Mouse (Mus musculus): ENCODE results near the gene Prkn. TPM values are rescaled to one million over a fixed set of nuclear protein-coding genes. Genes with fewer than 3 reads are reported as not detected.

The Prkn gene
- total RNA-seq, 1 experiment = 1.7 TPM

DNA sequence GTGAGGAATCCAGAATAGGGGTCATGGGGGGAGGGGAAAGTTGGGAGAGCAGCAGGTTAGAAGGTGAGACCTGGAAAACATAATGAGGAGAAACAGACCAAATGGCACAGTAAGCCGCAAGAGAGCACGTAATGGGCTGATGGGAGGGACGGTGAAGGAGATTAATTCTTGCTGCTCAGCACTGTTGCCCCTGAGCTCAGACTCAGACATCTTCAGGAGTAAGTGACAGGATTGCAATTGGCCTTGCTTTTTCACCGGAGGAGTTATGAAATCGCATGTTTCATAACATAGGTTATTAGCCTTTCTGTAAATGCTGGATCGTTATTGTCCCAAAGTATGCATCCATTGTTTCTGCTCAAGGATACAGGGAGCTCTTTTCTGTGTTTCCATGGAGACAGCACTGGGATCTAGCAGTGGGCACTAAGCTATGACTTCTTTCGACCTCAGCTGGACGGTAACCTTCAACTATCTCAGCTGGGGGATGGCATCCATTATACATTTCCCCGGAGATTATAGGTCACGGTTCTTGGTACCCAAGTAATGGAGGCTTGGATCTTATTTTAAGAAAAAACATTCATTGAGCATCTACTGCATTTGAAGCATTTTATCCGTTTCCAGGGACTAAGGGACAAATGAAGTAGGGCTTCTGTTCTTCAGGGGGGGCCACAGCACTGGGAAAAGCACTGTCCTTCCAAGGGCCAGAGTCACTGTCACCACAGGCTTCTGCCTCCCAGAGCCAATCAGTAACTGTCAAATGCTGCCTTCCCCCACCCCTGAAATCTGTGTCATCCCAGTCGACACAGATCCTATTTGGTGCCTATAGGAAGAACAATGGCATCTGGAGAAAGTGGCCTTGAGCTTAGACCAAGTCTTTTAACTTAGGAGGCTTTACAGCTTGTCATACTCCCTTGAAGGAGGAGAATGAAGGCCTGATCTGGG is 890.7 kb downstream of the Prkn start:
- H3K4me3 ChIP-seq (ENCODE audit: insufficient read depth in 1 of 2, low read depth in 1 of 2, low read length in 2 of 2, poor library complexity in 1 of 2, severe bottlenecking in 1 of 2) = no peak overlapping the region
- in situ Hi-C loops (cut with MboI; ENCODE audit: low sequenced_read_pairs in 2 of 2, unreplicated experiment in 2 of 2) = no loop called here
- DNase-seq (ENCODE audit: low read depth, low spot score) = no peak
- no peaks in the 10 kb centered on the region for H3K36me3 ChIP-seq (ENCODE audit: control insufficient read depth, insufficient read depth, low read length, poor library complexity, severe bottlenecking)
- H3K4me1 ChIP-seq (ENCODE audit: control insufficient read depth in 2 of 2, insufficient read depth in 2 of 2, low read length in 2 of 2, poor library complexity in 1 of 2) = no peaks in the 10 kb centered on the region
- no peak overlapping the region for H3K27ac ChIP-seq (ENCODE audit: insufficient read depth, low read depth, low read length, poor library complexity, severe bottlenecking)
- no peak for TF ChIP-seq CHD2 (IDR thresholded peaks at IDR 0.05; ENCODE audit: low read depth, low read length)
- no peak for TF ChIP-seq ZNF384 (IDR thresholded peaks at IDR 0.05; ENCODE audit: low read depth, low read length)
- TF ChIP-seq HCFC1 (IDR thresholded peaks at IDR 0.05; ENCODE audit: borderline replicate concordance, insufficient read depth, low read length) = no peak
- TF ChIP-seq MAFK (IDR thresholded peaks at IDR 0.05; ENCODE audit: insufficient read depth, low read depth, low read length) = no peak
- TF ChIP-seq ZC3H11A (IDR thresholded peaks at IDR 0.05; ENCODE audit: borderline replicate concordance, low read depth, low read length) = no peak
- no peaks in the 10 kb centered on the region for H3K9me3 ChIP-seq (ENCODE audit: control insufficient read depth, insufficient read depth, low read depth, low read length)
- H3K9ac ChIP-seq (ENCODE audit: insufficient read depth, low read depth, low read length, poor library complexity, severe bottlenecking) = no peak overlapping the region

DNA sequence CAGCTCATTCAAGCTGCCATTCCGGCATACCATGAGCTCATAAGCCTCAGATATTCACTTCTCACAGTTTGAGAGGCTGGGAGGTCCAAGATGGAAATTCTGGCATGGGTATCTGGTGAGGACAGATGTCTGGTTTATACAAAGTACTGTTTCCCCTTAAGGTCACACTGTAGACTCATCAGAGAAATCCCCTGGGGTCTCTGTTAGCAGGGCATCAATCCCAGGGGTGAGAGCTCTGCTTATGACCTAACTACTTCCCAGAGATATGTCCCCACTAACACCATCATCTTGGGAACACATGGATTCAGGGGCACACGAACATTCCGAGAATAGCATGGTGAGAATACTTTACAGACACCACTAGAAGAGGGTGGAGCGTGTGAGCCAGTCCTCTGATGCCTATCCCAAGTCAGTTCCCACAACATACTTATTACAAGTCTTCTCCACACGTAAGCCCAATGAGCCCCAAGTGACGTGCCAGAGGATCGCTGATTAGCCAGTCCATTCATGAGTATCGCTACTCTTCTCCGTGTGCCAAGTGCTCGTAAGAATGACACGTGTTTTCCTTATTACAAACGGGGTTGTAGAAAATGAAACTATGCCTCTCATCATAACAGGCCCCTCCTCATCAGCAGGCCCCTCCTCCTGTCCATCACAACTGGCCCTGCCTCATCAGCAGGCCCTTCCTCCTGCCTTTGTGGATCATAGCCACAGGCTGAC is 895.1 kb downstream of the Prkn start:
- Histone ChIP-seq H3K9me3 (ENCODE audit: control insufficient read depth, insufficient read depth, low read depth, low read length) (no peaks in the 10 kb centered on the region), H3K4me3 (ENCODE audit: insufficient read depth in 1 of 2, low read depth in 1 of 2, low read length in 2 of 2, poor library complexity in 1 of 2, severe bottlenecking in 1 of 2) (no peak overlapping the region), H3K27ac (ENCODE audit: insufficient read depth, low read depth, low read length, poor library complexity, severe bottlenecking) (no peak overlapping the region), H3K36me3 (ENCODE audit: control insufficient read depth, insufficient read depth, low read length, poor library complexity, severe bottlenecking) (no peaks in the 10 kb centered on the region), H3K9ac (ENCODE audit: insufficient read depth, low read depth, low read length, poor library complexity, severe bottlenecking) (no peak overlapping the region), H3K4me1 (ENCODE audit: control insufficient read depth in 2 of 2, insufficient read depth in 2 of 2, low read length in 2 of 2, poor library complexity in 1 of 2) (no peaks in the 10 kb centered on the region)
- no peak for TF ChIP-seq ZNF384 (IDR thresholded peaks at IDR 0.05; ENCODE audit: low read depth, low read length)
- TF ChIP-seq CHD2 (IDR thresholded peaks at IDR 0.05; ENCODE audit: low read depth, low read length) = no peak
- no peak for TF ChIP-seq HCFC1 (IDR thresholded peaks at IDR 0.05; ENCODE audit: borderline replicate concordance, insufficient read depth, low read length)
- no peak for TF ChIP-seq ZC3H11A (IDR thresholded peaks at IDR 0.05; ENCODE audit: borderline replicate concordance, low read depth, low read length)
- TF ChIP-seq MAFK (IDR thresholded peaks at IDR 0.05; ENCODE audit: insufficient read depth, low read depth, low read length) = no peak
- DNase-seq (ENCODE audit: low read depth, low spot score) = no peak
- in situ Hi-C loops (cut with MboI; ENCODE audit: low sequenced_read_pairs in 2 of 2, unreplicated experiment in 2 of 2) = no loop called here

DNA sequence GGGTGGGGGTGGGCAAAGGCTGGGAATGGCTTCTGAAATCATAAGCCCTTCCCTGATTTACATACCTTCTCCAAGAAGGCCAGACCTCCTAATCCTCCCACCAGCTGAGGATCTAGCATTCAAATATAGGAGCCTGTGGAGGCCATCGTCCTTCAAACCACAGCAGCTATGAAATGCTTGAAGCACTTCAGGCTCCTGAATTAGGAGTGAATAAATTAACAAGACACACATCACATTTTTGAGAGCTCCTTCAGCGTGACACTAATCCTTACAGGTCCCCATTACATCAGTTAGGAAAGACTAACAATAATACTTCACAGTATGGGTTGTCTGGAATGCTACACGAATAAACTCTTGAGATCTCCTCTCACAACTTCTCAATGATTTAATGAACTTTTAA is 896.3 kb downstream of the Prkn start:
- DNase-seq (ENCODE audit: low read depth, low spot score) = no peak
- no peaks in the 10 kb centered on the region for H3K9me3 ChIP-seq (ENCODE audit: control insufficient read depth, insufficient read depth, low read depth, low read length)
- no peak overlapping the region for H3K27ac ChIP-seq (ENCODE audit: insufficient read depth, low read depth, low read length, poor library complexity, severe bottlenecking)
- in situ Hi-C loops (cut with MboI; ENCODE audit: low sequenced_read_pairs in 2 of 2, unreplicated experiment in 2 of 2) = no loop called here
- no peak overlapping the region for H3K9ac ChIP-seq (ENCODE audit: insufficient read depth, low read depth, low read length, poor library complexity, severe bottlenecking)
- TF ChIP-seq MAFK (IDR thresholded peaks at IDR 0.05; ENCODE audit: insufficient read depth, low read depth, low read length) (no peak), ZNF384 (IDR thresholded peaks at IDR 0.05; ENCODE audit: low read depth, low read length) (no peak), ZC3H11A (IDR thresholded peaks at IDR 0.05; ENCODE audit: borderline replicate concordance, low read depth, low read length) (no peak), HCFC1 (IDR thresholded peaks at IDR 0.05; ENCODE audit: borderline replicate concordance, insufficient read depth, low read length) (no peak), CHD2 (IDR thresholded peaks at IDR 0.05; ENCODE audit: low read depth, low read length) (no peak)
- H3K36me3 ChIP-seq (ENCODE audit: control insufficient read depth, insufficient read depth, low read length, poor library complexity, severe bottlenecking) = no peaks in the 10 kb centered on the region
- H3K4me3 ChIP-seq (ENCODE audit: insufficient read depth in 1 of 2, low read depth in 1 of 2, low read length in 2 of 2, poor library complexity in 1 of 2, severe bottlenecking in 1 of 2) = no peak overlapping the region
- no peaks in the 10 kb centered on the region for H3K4me1 ChIP-seq (ENCODE audit: control insufficient read depth in 2 of 2, insufficient read depth in 2 of 2, low read length in 2 of 2, poor library complexity in 1 of 2)

DNA sequence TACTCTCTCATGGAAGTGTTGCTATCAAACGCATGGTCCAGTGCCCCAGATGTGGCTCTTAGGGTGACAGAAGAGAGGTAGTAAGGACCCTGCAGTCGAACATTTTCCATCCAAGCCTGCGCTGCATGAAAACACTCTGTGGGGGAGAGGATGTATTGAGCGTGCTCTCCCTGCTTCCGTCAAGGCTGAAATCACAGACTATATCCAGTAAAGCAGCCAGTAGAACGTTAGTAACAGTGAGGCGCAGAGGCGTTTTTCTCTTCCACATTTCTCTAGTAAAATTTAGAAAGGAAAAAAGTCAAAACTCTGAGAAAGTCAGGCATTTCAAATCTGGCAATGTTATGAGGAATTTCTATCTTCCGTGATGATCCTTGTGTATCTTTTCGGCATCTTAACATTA is 897.7 kb downstream of the Prkn start:
- no peaks in the 10 kb centered on the region for H3K4me1 ChIP-seq (ENCODE audit: control insufficient read depth in 2 of 2, insufficient read depth in 2 of 2, low read length in 2 of 2, poor library complexity in 1 of 2)
- no peaks in the 10 kb centered on the region for H3K9me3 ChIP-seq (ENCODE audit: control insufficient read depth, insufficient read depth, low read depth, low read length)
- H3K36me3 ChIP-seq (ENCODE audit: control insufficient read depth, insufficient read depth, low read length, poor library complexity, severe bottlenecking) = no peaks in the 10 kb centered on the region
- no peak overlapping the region for H3K4me3 ChIP-seq (ENCODE audit: insufficient read depth in 1 of 2, low read depth in 1 of 2, low read length in 2 of 2, poor library complexity in 1 of 2, severe bottlenecking in 1 of 2)
- TF ChIP-seq ZNF384 (IDR thresholded peaks at IDR 0.05; ENCODE audit: low read depth, low read length) (no peak), CHD2 (IDR thresholded peaks at IDR 0.05; ENCODE audit: low read depth, low read length) (no peak), MAFK (IDR thresholded peaks at IDR 0.05; ENCODE audit: insufficient read depth, low read depth, low read length) (no peak), HCFC1 (IDR thresholded peaks at IDR 0.05; ENCODE audit: borderline replicate concordance, insufficient read depth, low read length) (no peak), ZC3H11A (IDR thresholded peaks at IDR 0.05; ENCODE audit: borderline replicate concordance, low read depth, low read length) (no peak)
- in situ Hi-C loops (cut with MboI; ENCODE audit: low sequenced_read_pairs in 2 of 2, unreplicated experiment in 2 of 2) = no loop called here
- no peak overlapping the region for H3K27ac ChIP-seq (ENCODE audit: insufficient read depth, low read depth, low read length, poor library complexity, severe bottlenecking)
- no peak overlapping the region for H3K9ac ChIP-seq (ENCODE audit: insufficient read depth, low read depth, low read length, poor library complexity, severe bottlenecking)
- DNase-seq (ENCODE audit: low read depth, low spot score) = no peak
